Mouse (Mus musculus): ENCODE measurements at regions not wholly inside any gene's neighbourhood (a gene's known extent, or its start where the extent isn't known, plus 50 kb on each side); places are given as distances from the start of the nearest gene placed in this dataset.

DNA sequence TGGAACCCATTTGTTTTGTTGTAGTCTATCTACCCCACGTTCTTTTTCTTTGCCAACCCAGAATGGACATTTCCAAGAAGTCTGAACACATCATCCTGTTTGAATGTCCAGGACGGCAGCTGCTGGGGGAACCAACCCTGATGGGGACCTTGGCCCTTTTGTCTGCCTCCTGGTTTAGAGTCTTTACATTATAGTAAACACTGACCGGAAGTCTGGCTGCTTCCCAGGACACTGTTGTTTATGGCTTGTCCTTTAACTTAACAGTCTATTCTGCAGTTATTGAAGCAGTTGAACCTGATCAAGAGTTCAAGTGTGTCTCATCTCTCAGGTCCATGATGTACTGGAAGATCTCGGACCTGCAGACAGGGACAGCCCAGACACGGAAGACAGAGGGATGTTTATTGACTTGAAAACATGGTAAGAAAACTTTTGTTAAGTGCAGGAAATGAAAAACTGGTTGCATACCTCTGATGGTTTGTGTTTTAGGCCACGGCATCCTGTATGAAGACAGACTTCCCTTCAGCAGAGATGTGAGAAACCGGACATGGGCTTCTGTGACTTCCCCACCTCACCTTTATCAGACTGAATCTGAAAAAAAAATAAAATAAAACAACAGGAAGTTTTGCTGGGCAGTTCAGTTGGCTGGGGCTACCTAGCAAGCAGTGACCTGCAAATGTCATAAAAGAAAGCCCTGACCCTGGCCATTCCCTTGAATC lies 69.7 kb upstream of the Itga1 start:
- Histone ChIP-seq H3K36me3 (no peaks in the 10 kb centered on the region), H3K27me3 (no peaks in the 10 kb centered on the region)
- 63% methylated on average over 7 of the region's 7 CpGs for WGBS

DNA sequence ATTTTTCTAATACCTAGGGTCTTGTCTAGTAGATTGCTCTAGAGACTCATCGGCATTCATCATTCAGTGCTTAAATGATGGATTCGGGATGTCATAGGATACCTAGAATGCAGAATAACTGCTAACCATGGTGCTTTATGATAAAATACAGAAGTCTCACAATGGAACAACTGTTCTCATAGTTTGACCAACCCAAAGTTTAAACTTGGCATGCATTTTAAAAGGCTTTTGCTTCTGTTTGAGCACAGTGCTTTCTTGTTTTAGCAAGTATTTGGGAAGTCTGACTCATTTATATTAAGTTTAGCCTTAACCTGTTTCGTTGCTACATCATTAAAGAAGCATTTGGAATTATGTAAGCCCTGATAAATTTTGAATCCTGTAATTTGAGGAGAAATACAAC lies 64.2 kb upstream of the Itga1 start:
- no peak overlapping the region for H3K27ac ChIP-seq
- H3K9ac ChIP-seq (replicated peaks): no peak overlapping the region
- H3K36me3 ChIP-seq: no peaks in the 10 kb centered on the region
- H3K4me1 ChIP-seq (replicated peaks): no peaks in the 10 kb centered on the region
- no peak overlapping the region for H3K4me2 ChIP-seq
- H3K4me3 ChIP-seq (replicated peaks): no peak overlapping the region
- H3K27me3 ChIP-seq: no peaks in the 10 kb centered on the region
- ATAC-seq (ENCODE audit: insufficient number of reproducible peaks, insufficient read depth, low FRiP score, low TSS enrichment, low read depth): no peak
- 72% methylated on average over 3 of the region's 3 CpGs for WGBS
- no peaks in the 10 kb centered on the region for H3K9me3 ChIP-seq

More for the DNA sequence above, 69.7 kb upstream of the Itga1 start:
- Histone ChIP-seq H3K4me1 (replicated peaks) (no peaks in the 10 kb centered on the region), H3K9ac (replicated peaks) (no peak overlapping the region), H3K9me3 (no peaks in the 10 kb centered on the region), H3K4me3 (replicated peaks) (no peak overlapping the region), H3K27ac (no peak overlapping the region), H3K4me2 (no peak overlapping the region)
- no peak for ATAC-seq (ENCODE audit: insufficient number of reproducible peaks, insufficient read depth, low FRiP score, low TSS enrichment, low read depth)

GRCm38 (mm10) chr13:115162689-115163413 lies 61.1 kb upstream of the Itga1 start:
- Histone ChIP-seq H3K9me3 (no peaks in the 10 kb centered on the region), H3K36me3 (no peaks in the 10 kb centered on the region), H3K4me2 (no peak overlapping the region), H3K27ac (no peak overlapping the region), H3K9ac (replicated peaks) (no peak overlapping the region), H3K4me1 (replicated peaks) (no peaks in the 10 kb centered on the region), H3K27me3 (no peaks in the 10 kb centered on the region), H3K4me3 (replicated peaks) (no peak overlapping the region)
- ATAC-seq (ENCODE audit: insufficient number of reproducible peaks, insufficient read depth, low FRiP score, low TSS enrichment, low read depth): no peak
- 86% methylated on average over 4 of the region's 4 CpGs for WGBS

- Histone ChIP-seq H3K4me3 (replicated peaks) (no peak overlapping the region), H3K9ac (replicated peaks) (no peak overlapping the region), H3K27me3 (no peaks in the 10 kb centered on the region), H3K27ac (no peak overlapping the region), H3K4me2 (no peak overlapping the region), H3K9me3 (no peaks in the 10 kb centered on the region), H3K36me3 (no peaks in the 10 kb centered on the region), H3K4me1 (replicated peaks) (no peaks in the 10 kb centered on the region)
- no peak for ATAC-seq (ENCODE audit: insufficient number of reproducible peaks, insufficient read depth, low FRiP score, low TSS enrichment, low read depth)
- 65% methylated on average over 4 of the region's 4 CpGs for WGBS
Observed at GRCm38 (mm10) chr13:115159386-115159785, 57.6 kb upstream of the Itga1 start.

Measured in limb, embryonic 12.5 days (tissue).